Mouse (Mus musculus): ENCODE measurements around the gene 1810030O07Rik. TPM values are rescaled to one million over a fixed set of nuclear protein-coding genes. Genes with fewer than 3 reads are reported as not detected.
"Not testable (repeated sequence)": the region's sequence is repeated elsewhere in the genome, so short reads cannot be mapped to it uniquely, and the experiment has no call there.

The 1810030O07Rik gene
- 26.7 and 28.4 TPM in 2 replicates for polyA plus RNA-seq (2012; rRNA removed)

DNA sequence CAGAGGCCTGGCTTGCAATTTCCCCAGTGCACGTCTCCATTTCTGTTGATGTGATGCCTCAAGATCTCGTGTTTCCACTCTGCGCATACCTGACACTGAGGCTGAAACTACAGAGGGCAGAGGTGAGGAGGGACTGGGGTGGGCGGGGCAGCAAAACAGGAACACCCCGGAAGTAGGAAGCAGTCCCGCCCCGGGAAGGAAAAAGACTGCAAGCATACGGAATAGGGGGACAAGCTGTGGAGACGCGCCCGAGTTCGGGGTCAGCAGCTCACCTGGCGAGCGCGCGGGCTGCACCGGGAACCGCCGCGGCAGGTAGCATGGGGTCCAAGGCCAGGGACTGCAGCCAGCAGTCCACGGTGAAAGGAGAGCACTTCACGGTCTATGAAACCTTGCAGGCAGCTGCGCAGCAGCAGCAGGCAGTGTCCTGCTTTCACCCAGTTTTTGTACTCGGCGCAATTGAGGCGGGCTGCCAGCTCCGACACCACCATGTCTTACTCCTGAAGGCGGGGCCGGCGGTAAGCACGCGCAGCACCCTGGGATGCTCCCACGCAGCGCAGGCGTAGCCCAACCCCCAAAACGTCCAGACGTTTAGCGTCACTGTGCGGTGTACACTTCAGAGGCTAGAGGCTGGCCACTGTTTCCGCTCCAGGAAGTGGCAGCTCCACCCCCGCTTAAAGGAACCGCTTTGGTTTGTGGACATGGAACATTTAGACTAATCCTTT is at the start of gene 1810030O07Rik:
Gene 1810030O07Rik, minus strand, starts transcription at position 615 of the 722 bp plus-strand sequence.
- DNase-seq (ENCODE audit: low spot score), result peak; percentile 69

DNA sequence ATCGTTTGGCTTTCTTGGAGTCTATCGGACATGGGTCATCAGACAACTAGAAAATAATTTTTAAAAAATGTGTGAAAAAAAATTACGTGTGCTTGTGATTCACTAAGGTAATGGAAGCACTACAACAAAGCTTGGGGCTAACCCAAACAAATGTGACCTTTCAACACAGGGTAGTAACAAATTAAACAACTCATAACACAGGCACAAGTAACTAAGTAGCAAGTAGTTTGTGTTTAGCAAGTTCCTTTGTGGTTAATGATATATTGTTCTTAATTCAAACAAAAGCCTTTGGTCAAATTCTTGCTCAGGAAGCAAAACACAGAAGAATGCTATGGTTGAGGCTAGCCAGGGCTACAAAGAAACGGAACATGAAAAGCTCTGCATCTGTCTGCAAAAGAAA is 42.6 kb upstream of the 1810030O07Rik start:
- no peak for DNase-seq (ENCODE audit: low spot score)

DNA sequence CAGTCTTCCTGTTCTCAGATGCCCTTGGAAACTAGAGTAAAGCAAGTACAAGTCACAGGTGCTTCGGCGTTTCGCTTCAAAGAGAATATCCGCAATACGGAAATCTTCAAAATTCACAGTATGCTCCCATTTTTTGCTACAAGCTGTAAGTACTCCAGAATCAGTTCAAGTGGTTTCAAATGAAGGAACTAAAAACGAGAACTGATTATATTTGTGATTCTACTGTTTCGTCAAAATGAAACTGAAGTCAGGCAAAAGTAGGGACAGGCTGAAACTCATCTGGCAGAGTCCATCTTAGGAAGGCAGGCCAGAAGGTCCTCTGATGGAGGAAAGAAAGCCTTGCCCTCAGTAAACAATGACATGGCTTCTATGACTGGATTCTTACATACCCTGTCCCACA is 40.3 kb upstream of the 1810030O07Rik start:
- DNase-seq (ENCODE audit: low spot score), result no peak

DNA sequence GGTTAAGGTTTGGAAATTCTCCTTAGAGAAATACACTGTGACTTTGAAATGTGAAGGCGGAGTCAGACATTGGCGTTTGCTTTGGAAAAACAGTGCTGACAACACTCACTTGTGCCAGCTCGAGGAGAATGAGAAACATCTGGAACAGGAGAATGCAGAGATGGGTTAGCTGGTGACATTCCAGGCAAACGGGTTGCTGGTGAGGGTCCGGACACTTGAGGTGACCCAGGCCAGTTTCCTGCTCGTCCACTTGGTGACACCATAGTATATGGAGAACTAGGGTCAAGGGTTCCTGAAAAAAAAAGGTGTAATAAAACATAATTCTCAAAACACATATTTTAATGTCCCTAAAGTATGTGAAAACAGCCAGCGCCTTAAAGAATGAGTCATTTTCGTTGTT is 13.4 kb upstream of the 1810030O07Rik start:
- DNase-seq (ENCODE audit: low spot score), result no peak

DNA sequence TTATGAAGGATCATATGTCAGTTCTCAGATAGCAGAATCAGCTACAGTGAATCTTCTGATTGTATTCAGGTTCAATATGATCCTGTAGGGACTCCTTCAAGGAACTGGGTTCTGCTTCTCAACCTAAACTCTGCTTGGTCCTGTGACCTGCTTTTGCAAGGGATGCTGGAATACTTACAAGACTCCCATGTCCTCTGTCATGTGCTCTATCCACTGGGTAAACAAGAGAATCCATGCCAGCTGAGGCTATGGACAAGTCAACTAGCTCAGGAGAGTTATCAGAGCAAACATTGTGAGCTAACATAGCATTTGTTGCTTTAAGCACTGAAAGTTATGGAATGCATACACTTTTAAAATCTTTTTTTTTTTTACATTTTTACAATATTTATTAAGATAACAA is 12.6 kb upstream of the 1810030O07Rik start:
- no peak for DNase-seq (ENCODE audit: low spot score)

DNA sequence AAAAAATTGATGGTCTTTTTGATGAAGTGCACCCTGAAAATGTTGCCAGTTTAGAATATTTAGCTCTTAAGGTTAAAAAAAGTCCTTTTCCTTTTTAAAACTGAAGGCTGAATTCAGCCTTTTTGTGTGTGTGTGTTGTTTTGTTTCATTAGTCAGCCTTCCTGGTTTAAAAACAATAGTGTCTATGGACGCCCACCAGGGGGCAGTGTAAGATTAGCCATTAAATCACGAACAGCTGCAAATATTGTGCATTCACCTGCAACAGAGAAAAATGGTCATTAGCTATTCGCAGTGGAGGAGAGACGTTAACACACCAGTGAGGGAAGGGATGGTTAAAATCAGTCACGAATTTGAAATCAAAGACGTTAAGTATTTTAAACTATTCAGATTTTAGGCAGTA is 3.9 kb upstream of the 1810030O07Rik start:
- no peak for DNase-seq (ENCODE audit: low spot score)

DNA sequence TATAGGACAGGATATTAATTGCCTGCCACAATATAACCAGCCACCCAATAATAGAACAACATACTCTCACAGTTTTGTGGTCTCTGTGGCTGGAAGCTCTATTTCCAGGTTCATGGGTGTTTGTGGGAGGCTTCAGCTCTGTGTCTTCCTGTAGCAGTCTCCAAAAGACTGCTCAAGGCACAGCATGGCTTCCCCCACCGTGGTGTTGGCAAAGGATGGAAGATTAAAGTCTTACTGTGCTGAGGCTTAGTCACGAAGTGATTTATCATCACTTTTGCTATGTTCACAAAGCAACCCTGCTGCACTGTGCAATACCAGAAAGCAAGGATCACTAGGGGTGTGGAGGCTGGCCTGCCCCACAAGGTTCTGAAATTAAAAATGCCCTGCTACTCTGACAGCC is 19.6 kb downstream of the 1810030O07Rik start:
- DNase-seq (ENCODE audit: low spot score), result no peak

DNA sequence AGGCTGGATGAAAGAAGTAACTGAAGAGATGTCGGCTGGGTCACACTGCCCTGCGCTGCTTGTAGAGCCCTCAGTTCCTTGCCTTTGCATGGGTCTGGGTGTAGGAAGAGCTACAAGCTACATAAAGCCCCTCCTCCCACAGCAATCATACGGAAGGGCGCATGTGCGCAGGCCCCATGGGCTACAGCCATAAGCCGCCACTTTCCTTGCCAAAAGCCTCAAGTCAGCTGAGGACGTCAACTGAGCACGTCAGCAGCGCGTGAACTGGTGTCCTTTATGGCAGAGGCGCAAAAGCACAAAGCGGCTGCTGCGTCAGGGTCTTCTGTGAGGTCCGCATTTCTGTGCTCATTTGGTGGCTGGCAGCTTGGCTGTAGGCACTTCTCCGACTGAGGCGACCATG is 21.6 kb downstream of the 1810030O07Rik start:
- DNase-seq (ENCODE audit: low spot score), result no peak

DNA sequence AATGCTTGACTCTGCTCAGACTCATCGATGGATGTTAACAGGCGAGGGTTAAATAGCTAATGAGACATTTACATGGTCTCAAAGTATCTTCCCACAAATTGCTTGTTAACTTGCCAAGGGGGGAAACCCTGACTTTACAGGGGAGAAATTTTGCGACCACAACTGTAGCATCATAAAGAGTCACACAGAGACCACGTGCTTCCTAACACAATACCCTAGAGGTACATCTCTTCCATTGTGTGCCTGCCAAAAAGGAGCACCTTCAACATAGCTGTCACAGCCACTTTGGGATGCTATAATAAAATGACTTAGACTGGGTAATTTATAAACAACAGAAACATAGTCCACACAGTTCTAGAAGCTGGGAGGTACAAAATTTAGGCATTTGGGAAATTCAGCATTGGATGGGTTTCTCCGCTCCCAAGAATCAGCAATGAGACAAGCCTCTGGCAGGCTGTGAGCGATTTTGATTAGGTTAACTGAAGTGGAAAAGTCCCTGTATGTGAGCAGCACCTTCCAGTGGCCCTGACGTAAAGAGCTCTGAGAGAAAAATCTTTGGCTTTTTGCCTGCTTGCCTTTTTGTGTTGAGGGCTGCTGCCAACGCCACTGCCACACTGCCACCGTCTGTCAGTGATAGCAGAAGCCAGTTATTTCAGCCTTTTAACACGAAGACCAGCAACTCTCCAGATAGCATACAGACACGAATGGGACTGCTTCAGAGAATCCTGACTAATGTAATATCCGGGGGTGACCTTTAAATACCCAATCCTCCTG is 27.8 kb downstream of the 1810030O07Rik start:
- no peak for DNase-seq (ENCODE audit: low spot score)

DNA sequence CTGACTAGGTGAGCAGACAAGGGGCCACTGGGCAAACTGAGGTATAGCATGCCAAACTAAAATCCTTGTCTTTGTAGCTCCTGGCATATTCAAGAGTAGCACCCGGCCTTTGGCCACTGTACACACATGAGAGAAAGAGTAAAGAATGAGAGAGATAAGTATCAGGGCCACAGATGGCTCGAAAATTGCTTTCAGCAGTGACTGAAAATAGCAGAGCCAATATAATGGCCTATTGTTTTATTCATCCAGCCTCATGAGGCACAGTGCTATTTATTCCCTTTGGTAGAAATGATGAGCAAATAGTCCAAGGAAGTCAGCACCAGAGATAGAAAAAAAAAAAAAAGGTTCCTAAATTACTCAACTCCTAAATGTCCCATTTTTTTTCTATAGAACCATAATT is 28.5 kb downstream of the 1810030O07Rik start:
- no peak for DNase-seq (ENCODE audit: low spot score)

DNA sequence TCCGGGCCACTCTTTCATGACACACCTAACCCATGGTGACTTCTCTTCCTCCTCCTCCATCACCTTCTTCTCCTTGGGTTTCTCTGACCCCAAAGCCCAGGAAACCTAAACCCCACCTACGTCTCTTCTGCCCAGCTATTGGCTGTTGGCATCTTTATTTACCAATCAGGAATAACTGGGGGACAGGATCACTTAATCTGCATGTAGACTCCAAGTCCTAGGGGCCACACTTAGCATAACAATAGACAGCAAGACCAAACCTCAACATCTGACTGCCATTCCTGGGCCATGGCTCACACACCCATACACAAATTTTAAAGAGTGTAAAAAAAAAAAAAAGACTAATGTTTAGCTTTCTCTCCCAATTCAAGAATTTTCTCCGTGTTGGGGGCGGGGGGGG is 48.3 kb downstream of the 1810030O07Rik start:
- no peak for DNase-seq (ENCODE audit: low spot score)

DNA sequence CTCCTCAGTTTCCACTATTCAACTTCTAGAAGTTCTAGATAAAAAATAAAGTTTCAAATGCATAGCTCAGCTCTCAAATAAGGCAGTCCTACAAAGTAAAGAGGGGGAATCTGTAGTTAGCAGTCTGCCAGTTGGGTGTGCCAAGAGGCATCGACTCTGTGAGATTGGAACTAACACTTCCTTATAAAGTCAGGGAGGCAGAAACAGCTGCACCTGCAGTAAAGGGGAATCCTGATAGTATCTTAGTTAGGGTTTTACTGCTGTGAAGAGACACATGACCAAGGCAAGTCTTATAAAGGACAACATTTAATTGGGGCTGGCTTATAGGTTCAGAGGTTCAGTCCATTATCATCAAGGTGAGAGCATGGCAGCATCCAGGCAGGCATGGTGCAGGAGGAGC is 61.1 kb downstream of the 1810030O07Rik start:
- not testable (repeated sequence) for DNase-seq (ENCODE audit: low spot score)

DNA sequence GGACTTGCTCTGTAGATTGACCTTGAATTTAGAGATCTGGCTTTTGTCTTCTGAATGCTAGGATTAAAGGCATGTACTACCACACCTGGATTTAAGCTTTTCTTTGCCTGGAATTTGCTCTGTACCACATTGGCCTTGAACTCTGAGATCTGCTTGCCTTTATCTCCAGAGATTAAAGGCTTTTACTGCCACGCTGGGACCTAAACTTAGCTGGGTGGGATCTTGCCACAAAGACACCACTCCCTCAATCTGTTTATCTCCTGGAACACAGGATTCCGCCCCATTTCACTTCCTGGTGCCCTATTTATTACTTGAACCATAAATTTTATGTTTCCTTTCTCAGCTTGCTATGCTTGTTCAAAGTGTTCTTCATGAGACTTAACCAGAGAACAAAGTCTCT is 62.3 kb downstream of the 1810030O07Rik start:
- DNase-seq (ENCODE audit: low spot score), result no peak

DNA sequence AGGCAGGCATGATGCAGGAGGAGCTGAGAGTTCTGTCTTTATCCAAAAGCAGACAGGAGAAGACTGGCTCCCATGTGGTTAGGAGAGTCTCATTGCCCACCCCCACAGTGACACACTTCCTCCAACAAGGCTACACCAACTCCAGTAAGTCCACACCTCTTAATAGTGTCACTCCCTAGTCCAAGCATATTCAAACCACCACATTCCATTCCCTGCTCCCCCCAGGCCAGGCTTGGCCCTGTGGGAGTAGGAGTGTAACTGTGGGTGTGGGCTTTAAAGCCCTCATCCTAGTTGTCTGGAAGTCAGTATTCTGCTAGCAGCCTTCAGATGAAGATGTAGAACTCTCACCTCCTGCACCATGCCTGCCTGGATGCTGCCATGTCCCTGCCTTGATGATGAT is 62.9 kb downstream of the 1810030O07Rik start:
- DNase-seq (ENCODE audit: low spot score), result not testable (repeated sequence)

Other genes starting within 250 kb of the 1810030O07Rik start
- gene Atp6ap2, start 85.9 kb downstream of the 1810030O07Rik start, polyA plus RNA-seq (2012; rRNA removed), result 58.9 and 60.0 TPM in 2 replicates
- gene Med14, start 88.4 kb upstream of the 1810030O07Rik start, polyA plus RNA-seq (2012; rRNA removed), result 18.9 and 20.6 TPM in 2 replicates